Mouse (Mus musculus) heart, postnatal 0 days (tissue): ENCODE measurements at regions not wholly inside any gene's neighbourhood (a gene's known extent, or its start where the extent isn't known, plus 50 kb on each side); places are given as distances from the start of the nearest gene placed in this dataset.

ENCODE experiments used
- ATAC-seq: fragments of 200-750 bp; cut with Nextera tagmentation; 2 replicates; pipeline ENCODE4 v1.8.0; 2017; ENCODE audit warnings: low read depth, moderate number of reproducible peaks, moderate library complexity; ENCODE audit not compliant: insufficient read depth
- DNase-seq: peaks from one replicate; pipeline ENCODE4 v3.0.0-alpha.2; 2016; ENCODE audit warnings: low spot score
- H3K27ac ChIP-seq: fragments of 300-500 bp; sonication (generic); 2 replicates; pipeline ENCODE4 v1.5.1; 2014; ENCODE audit warnings: low read depth, mild to moderate bottlenecking
- H3K27me3 ChIP-seq: fragments of 300-500 bp; sonication (generic); 2 replicates; pipeline ENCODE4 v1.6.1; 2014; ENCODE audit warnings: low read length, mixed read lengths; ENCODE audit not compliant: control insufficient read depth, insufficient read depth
- H3K36me3 ChIP-seq: fragments of 300-500 bp; sonication (generic); replicated peaks from 2 replicates; pipeline ENCODE4 v1.6.1; 2014; ENCODE audit warnings: low read length, mixed read lengths; ENCODE audit not compliant: control insufficient read depth, insufficient read depth
- H3K4me1 ChIP-seq: fragments of 300-500 bp; sonication (generic); 2 replicates; pipeline ENCODE4 v1.6.1; 2014; ENCODE audit warnings: antibody characterized with exemption; ENCODE audit not compliant: control insufficient read depth, insufficient read depth
- H3K4me2 ChIP-seq: fragments of 300-500 bp; sonication (generic); 2 replicates; pipeline ENCODE4 v1.6.1; 2014; ENCODE audit warnings: low read depth, mild to moderate bottlenecking, low read length, moderate library complexity
- H3K4me3 ChIP-seq: fragments of 300-500 bp; sonication (generic); 2 replicates; pipeline ENCODE4 v1.5.1; 2014; ENCODE audit warnings: low read depth, low read length
- H3K9ac ChIP-seq: fragments of 300-500 bp; sonication (generic); replicated peaks from 2 replicates; pipeline ENCODE4 v1.6.1; 2014; ENCODE audit warnings: low read depth, low read length, mixed read lengths
- H3K9me3 ChIP-seq: fragments of 300-500 bp; sonication (generic); replicated peaks from 2 replicates; pipeline ENCODE4 v1.6.1; 2016; ENCODE audit warnings: low read length; ENCODE audit not compliant: control insufficient read depth
- CTCF ChIP-seq: IDR thresholded peaks from 2 replicates; pipeline ENCODE4 v1.5.1; 2016; ENCODE audit warnings: antibody characterized with exemption, control low read depth, low read depth
- EP300 ChIP-seq: IDR thresholded peaks from 2 replicates; pipeline ENCODE4 v1.6.1; 2016; ENCODE audit warnings: antibody characterized with exemption, low read depth
- WGBS: fragments of 180-500 bp; shearing (Covaris S2); extraction: QIAGEN DNeasy Blood & Tissue Kit; methylation state at CpG from one replicate; pipeline ENCODE4 v1.1.7; 2014; 5-methylcytosine and 5-hydroxymethylcytosine counted together

DNA sequence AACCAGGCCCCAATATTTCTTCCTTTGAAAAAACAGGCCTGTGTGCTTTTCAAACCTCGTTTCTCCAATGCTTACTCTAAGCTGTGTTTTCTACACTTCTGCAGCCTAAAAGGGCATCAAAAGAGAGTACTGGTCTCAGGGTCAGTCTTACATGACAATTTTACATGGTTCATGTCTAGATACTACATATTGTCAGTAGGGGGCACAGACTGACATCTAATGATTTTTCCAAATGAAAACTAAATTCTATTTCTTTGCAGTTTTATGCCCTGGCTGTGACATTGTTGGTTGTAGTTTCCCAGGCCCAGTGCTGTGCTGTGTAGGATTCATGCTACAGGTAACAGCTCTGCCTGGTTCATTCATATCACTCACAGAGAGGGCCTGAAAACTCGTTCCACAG is 248.7 kb upstream of the Megf9 start:
- TF ChIP-seq CTCF = no peak
- no peak for TF ChIP-seq EP300
- ATAC-seq = no peak
- Histone ChIP-seq H3K9me3 (no peaks in the 10 kb centered on the region), H3K4me2 (no peak overlapping the region), H3K4me3 (no peak overlapping the region), H3K36me3 (no peaks in the 10 kb centered on the region), H3K4me1 (no peaks in the 10 kb centered on the region), H3K27ac (no peak overlapping the region), H3K9ac (no peak overlapping the region), H3K27me3 (no peaks in the 10 kb centered on the region)
- no peak for DNase-seq
- WGBS = 39% methylated on average over 2 of the region's 2 CpGs

DNA sequence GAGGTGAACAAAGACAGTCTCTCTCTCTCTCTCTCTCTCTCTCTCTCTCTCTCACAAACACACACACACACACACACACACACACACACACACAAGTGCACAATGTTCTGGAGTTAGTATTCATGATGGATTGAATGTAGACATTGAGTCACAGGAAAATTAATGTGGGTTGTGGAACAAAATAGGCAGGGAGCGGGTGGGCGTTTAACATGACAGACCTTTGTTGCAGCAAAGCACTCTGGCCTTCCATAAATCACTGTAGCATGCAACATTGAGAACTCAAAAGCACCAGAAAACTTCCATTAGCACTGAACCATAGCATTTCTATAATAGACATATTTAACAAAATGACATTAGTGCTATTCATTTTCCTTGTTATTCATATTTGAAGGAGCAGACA is 246.8 kb upstream of the Megf9 start:
- no peak overlapping the region for H3K4me2 ChIP-seq
- no peaks in the 10 kb centered on the region for H3K36me3 ChIP-seq
- no peak overlapping the region for H3K4me3 ChIP-seq
- TF ChIP-seq CTCF (no peak), EP300 (no peak)
- no peak overlapping the region for H3K9ac ChIP-seq
- H3K4me1 ChIP-seq = no peaks in the 10 kb centered on the region
- WGBS = 73% methylated on average over 2 of the region's 2 CpGs
- no peak overlapping the region for H3K27ac ChIP-seq
- ATAC-seq = no peak
- no peaks in the 10 kb centered on the region for H3K9me3 ChIP-seq
- no peaks in the 10 kb centered on the region for H3K27me3 ChIP-seq
- no peak for DNase-seq

DNA sequence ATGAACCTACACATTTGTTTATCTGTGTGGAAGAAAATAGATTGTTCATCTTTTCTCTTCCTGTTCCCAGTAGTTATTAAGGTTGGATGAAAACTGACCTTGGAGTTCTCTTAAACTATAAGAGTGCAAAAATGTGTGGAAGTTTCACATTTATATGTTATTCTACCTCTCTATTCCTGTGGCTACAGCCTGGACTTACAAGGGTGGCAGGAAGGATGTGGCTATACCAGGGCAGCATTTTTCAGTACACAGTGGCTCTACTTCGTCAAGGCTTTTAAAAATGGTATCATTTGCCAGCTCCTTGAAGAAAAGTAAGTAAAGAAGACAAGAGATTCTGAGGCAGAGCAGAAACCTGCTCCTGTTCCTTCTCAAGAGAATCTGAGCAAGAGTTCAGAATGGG is 241.5 kb upstream of the Megf9 start:
- no peaks in the 10 kb centered on the region for H3K4me1 ChIP-seq
- no peaks in the 10 kb centered on the region for H3K27me3 ChIP-seq
- TF ChIP-seq EP300 (no peak), CTCF (no peak)
- DNase-seq (no peak), ATAC-seq (no peak)
- H3K4me2 ChIP-seq = no peak overlapping the region
- no peak overlapping the region for H3K27ac ChIP-seq
- no peak overlapping the region for H3K4me3 ChIP-seq
- 53% methylated on average over 1 of the region's 1 CpGs for WGBS
- no peaks in the 10 kb centered on the region for H3K36me3 ChIP-seq
- H3K9ac ChIP-seq = no peak overlapping the region
- H3K9me3 ChIP-seq = no peaks in the 10 kb centered on the region

DNA sequence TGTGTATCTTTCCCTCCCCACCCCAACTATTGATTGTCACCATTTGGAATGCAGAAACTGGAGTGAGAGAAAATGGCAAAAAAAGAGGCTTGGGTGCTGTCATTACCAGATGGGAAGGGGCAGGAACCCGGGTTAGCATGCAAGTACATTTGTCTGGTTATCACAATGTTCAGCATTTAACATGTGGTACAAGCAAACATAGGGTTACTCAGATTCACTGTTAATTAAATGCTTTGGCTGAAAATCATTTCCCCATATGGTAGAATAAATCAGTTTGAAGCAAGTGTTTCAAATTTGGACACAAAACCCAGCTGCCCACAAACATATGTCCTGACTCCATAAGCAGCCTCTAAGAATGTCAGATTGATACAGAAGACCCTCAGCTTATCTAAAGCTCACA is 208.6 kb upstream of the Megf9 start:
- no peak overlapping the region for H3K4me2 ChIP-seq
- no peaks in the 10 kb centered on the region for H3K9me3 ChIP-seq
- H3K36me3 ChIP-seq = no peaks in the 10 kb centered on the region
- H3K4me3 ChIP-seq = no peak overlapping the region
- no peak overlapping the region for H3K9ac ChIP-seq
- ATAC-seq = no peak
- WGBS = 67% methylated on average over 1 of the region's 1 CpGs
- H3K4me1 ChIP-seq = no peaks in the 10 kb centered on the region
- no peak for DNase-seq
- H3K27ac ChIP-seq = no peak overlapping the region
- TF ChIP-seq EP300 (no peak), CTCF (no peak)
- no peaks in the 10 kb centered on the region for H3K27me3 ChIP-seq

DNA sequence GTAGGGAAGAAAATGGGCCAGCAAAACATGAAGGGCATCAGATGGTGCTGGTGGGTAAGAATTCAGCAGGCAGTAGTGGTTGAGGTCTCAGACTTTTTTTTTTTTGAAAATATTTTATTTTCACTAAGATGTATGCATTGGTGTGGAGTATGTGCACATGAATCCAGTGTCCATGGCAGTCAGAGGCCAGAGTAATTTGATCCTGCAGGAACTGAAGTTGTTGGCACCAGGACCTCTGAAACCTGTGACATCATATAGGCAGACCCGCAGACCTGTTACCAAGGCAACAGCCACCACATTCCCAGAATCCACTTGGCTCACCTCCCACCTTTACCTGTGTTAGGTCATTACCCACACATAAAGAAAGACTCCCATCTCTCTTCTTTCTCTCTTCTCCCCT is 207.2 kb upstream of the Megf9 start:
- WGBS = 83% methylated on average over 1 of the region's 1 CpGs
- no peaks in the 10 kb centered on the region for H3K36me3 ChIP-seq

DNA sequence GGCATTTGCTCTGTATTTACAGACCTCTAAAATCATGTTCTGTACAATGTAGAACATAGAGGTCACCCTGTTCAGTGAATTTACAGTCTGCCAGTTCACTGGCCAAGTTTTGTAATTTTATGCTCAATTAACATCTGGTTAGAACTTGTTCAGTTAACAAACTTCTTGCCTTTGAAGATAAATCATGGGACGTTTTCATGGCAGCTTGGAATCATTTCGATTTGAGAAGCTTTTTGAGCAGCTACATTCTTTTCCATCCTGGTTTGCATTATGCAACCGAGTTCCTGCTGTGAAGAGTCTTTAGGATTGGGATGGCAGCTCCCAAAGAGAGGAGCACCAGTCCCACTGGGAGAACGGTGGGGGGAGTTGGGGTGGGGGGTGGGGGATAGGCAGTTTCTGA is 206.3 kb upstream of the Megf9 start:
- no peaks in the 10 kb centered on the region for H3K4me1 ChIP-seq
- H3K9ac ChIP-seq = no peak overlapping the region
- no peak overlapping the region for H3K4me3 ChIP-seq
- no peak for TF ChIP-seq CTCF
- TF ChIP-seq EP300 = no peak
- DNase-seq = no peak
- H3K4me2 ChIP-seq = no peak overlapping the region
- 32% methylated on average over 4 of the region's 4 CpGs for WGBS
- ATAC-seq = no peak
- no peaks in the 10 kb centered on the region for H3K36me3 ChIP-seq
- no peaks in the 10 kb centered on the region for H3K27me3 ChIP-seq
- no peak overlapping the region for H3K27ac ChIP-seq
- no peaks in the 10 kb centered on the region for H3K9me3 ChIP-seq

More for the DNA sequence above, 207.2 kb upstream of the Megf9 start:
- TF ChIP-seq EP300 = no peak
- TF ChIP-seq CTCF = no peak
- Histone ChIP-seq H3K9me3 (no peaks in the 10 kb centered on the region), H3K4me2 (no peak overlapping the region), H3K4me3 (no peak overlapping the region), H3K9ac (no peak overlapping the region), H3K27me3 (no peaks in the 10 kb centered on the region), H3K27ac (no peak overlapping the region), H3K4me1 (no peaks in the 10 kb centered on the region)
- no peak for ATAC-seq
- DNase-seq = no peak
